Mouse (Mus musculus) c-Kit-positive CD71-negative TER-119-negative erythroid progenitor cells, embryonic 14.5 days (primary cell): ENCODE measurements around the gene Cdkl4.
"Not testable (repeated sequence)": the region's sequence is repeated elsewhere in the genome, so short reads cannot be mapped to it uniquely, and the experiment has no call there.

Source experiments
- DNase-seq: peaks from one replicate; pipeline ENCODE4 v3.0.0-alpha.2; 2013; ENCODE audit warnings: low read depth

The Cdkl4 gene

DNA sequence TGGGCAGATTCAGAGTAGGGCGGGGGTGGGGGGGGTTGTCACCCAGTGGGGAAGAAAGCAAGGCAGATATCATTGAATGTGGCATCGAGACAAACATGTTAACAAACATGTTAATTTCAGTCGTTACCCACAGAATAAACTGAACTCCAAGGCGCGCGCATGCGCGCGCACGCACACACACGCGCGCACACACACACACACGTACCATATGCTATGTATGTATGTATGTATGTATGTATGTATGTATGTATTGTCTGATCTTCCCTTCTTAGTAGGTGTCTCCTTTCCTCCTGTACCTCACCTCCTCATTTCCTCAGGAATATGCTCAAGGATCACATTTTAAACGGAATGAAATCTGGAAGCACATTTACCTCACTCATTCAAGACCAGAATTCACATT is at the start of gene Cdkl4:
Gene Cdkl4, minus strand, starts transcription at position 175 of the 400 bp plus-strand sequence.
- DNase-seq = no peak

DNA sequence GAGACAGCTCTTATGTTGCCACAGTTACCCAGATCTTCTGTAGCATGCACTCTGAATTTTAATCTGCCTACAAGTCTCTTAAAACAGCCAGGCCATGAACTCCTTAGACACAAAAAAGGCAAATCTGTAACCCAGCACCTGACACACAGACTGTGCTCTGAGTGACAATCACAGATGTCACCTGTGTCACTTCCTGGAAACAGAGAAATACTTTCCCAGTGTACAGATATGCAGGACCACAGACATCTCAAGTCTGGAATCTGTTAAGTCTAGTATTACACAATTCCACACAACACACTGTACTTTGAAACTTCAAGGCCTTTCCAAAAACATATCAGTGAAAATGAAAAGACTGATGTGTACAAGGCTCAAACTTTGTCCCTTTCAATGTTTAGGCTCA is 47.4 kb upstream of the Cdkl4 start:
- DNase-seq = no peak

DNA sequence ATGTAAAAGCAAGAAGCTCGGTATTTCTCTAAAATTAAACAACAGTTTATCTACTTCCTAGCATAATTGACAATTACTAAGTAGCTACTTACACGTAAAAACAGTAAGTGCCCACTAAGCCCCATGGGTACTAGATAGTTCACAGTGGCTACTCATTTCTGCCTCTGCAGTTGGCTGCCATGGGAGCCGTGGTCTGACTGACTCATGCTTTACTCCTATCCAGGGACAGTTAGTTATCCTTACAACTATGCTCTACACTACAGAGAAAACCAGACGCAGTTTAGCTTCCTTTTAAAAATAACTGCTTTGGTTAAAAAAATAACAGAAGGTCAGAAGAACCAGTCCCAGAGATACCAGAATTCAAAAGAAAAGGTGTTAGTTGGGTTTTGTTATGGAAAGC is 44.1 kb upstream of the Cdkl4 start:
- DNase-seq = no peak

DNA sequence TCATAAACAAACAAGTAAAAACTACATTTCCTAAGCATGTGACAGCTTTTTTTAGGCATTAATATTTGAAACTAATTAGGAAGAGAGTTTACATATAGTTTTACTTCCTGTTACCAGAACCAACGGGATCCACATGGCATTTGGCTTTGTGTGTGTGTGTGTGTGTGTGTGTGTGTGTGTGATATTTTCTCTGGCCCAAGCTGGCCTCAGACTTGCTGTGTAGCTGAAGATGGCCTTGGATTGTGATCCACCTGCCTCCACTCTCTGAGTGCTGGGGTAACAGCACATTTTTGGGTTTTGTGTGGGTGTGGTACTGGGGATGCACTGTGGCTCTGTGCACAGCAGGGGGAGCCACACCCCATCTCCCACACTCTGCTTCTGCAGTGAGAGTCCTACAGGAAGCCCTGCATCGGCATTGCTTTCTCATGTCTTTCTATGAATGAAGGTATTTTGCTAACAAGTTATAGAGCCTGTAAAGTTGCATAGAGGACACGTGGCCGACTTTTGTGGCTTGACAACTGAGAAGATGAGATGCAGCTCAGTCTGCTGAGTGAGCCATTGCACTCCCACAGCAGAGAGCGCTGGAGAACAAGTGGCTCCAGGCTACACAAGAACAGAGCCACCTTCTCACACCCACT is 43.3 kb upstream of the Cdkl4 start:
- DNase-seq = peak; percentile 29

DNA sequence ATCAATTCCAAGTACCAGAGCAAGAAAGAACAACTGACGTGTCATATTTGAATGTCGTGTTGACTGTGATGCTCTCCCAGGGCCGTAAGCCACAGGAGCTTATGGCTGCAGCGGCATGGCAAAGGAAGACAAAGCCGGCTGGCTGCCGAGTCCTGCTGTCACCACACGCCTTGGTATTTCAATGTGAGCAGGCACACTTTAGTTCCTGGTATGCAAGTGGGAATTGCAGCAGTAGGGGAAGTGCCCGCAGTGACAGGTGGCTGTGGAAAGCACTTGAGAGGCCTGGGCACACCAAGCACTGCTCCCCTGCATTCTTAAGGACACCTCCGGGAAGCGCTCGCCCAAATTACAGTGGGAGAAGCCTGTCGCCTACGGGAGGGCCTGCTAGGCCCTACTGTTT is 41.9 kb upstream of the Cdkl4 start:
- no peak for DNase-seq

DNA sequence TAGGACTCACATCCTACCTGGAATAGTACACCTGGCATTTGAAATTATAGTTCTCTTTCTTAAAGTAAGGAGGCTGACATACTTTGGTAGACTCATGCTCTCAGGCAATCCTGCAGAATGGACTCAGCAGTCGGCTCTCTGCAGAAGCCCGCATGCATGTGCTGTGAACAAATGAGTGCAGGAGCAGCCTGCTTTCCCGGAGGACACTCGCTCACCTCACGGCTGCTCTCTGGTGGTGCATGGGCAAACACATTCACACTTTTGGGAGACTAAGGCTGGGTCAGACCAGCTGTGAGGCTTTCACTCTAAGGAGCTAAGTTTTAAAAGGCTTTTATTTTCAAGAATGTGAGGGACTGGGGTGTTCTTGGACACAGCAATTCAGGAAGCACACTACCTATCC is 41.3 kb upstream of the Cdkl4 start:
- DNase-seq = no peak

DNA sequence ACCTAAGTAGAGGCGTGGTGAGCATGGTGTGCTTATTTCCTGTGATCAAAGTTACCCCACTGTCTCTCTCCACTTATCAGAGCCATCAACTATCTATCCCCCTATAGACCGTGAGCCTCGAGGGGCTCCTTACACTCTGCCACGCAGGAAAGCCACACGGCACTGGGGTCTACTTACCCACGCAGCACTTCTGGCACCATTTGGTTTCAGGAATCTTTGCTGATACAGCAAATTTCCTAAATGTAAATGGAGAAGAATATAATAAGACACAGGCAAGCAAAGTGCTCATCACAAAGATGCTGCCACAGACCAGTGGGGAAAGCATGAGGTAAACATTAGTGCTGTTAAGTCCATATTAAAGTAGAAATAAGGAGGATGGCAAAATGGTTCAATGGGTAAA is 26.2 kb upstream of the Cdkl4 start:
- no peak for DNase-seq

DNA sequence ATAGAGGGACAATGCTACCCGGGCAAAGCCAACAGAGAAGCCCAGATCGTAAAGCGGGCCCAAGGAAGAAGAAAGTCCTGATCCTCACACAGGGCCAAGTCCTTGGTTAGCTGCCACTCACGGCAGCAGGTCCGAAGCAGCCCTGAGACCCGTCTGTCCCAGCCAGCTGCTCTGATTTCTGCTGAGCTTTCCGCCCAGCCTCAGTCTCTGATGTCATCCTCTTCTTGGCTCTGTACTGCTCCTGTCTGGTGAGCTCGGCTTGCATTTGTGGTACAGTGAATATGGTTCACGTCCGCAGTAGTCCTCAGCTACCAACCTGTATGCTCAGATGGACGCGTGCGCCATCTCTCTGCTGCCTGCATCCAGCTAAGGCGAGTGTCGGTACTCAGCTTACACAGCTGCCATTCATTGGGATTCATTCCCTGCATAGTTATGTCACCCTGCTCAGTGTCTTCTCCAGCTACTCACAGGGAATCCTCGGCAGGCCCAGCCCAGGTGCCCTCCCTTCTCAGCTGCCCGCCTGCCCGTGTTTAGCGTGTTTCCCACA is 25.5 kb upstream of the Cdkl4 start:
- DNase-seq = no peak

DNA sequence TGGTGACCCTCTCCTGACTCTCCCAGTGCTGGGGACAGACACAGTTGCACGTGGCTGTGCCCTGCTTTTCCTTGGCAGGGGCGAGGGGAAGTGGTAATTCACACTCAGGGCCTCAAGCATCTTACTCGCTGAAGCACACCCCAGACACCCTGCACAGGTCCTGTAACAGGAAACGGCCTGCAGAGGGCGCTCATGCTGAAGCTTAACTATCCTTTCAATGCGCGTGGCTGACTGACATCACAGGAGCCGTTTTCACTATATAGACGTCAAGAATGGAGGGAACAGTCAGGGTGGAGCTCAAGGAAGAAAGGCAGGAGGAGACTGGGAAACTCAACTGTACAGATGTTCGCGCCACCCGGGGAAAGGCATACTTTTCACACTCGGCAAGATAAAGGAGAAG is 23.8 kb upstream of the Cdkl4 start:
- peak; percentile 19 for DNase-seq

DNA sequence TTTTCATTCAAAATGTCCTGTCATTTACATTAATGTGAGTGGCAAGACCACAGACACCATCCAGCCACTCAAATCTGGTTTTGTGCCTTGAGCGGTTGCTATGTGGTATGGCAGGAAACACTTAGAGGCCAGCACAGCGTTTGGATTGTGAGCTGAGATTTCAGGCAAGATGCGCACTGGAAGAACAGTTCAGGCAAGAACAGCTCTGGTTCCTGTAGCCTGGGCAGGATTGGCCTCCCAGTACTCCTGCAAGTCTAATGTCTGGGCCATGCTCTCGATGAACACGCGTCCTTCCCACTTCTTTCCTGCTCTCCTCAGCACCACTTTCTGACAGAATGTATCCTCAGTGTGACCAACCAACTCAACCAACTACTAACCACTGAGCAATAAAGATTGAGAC is 5.4 kb upstream of the Cdkl4 start:
- no peak for DNase-seq

DNA sequence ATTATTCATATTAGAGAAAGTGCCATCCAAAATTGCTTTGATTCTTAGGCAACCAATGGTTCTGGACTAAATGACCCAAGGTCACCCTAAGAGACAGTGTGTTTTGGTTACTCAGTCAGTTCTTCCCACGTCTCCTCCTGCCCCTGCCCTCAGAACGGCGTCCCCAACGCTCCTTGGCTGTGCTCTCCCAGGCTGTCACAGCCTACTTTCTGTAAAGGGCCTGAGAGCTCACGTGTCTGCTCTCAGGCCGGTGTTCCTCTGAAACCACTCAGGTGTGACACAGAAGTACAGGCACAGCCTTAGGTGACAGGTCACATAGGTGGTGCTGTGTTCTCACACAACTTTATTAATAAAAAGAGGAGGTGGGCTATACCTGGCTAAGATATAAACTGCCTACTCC is 2.3 kb upstream of the Cdkl4 start:
- DNase-seq = no peak

DNA sequence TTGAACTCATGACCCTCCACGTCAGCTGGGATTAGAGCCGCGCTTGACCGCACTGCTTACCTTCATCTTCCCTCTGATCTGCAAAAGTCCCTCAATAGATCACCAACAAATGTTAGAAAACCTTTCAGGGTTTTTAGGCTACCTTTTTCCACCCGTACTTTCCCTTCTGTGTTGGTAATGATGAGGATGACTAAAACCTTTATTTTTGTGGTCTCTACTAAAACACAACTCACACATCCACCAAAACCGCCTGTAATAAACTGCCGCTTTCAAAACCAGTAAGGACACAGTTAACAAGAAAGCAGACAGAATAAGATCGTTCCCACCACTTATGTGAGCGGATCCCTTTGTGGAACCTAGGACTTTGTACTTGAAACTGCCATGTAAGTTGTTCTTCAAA is 1.5 kb upstream of the Cdkl4 start:
- no peak for DNase-seq

DNA sequence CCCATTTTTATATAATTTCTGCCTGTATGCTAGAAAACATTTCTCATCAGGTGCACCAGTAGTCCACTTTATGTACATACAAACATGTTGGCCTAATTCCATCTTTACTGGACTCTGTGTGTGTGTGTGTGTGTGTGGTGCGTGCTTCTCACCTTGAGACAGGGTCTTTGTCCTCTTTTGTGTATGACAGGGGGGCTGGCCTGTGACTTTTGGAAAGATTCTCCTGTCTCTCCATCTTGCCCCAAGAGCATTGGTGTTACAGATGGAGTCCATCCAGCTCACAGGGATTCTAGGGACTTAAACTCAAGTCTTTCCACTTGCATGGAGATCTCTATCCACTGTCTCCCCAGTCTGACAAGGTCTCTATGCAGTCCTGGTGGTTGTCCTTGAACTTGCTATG is 428 bp upstream of the Cdkl4 start:
- DNase-seq = no peak

DNA sequence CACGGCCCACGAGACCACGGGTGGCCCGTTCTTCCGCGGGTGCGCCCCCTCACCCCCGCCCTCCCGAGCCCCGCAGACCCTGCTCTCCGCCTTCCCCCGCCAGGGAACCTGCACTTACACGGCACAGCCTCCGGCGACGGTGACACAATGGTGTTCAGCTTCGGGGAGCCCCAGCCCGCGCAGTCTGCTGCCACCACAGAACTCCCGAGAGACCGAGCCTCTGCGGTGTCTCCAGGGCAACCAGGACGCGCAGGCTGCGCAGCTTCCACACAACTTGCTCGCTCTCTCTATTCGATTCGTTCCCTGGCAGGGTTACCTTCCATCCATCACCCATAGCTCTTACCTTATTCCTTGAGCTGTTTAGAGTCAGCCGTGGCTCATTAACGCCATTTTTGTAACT is 399 bp downstream of the Cdkl4 start:
- peak; percentile 39 for DNase-seq

DNA sequence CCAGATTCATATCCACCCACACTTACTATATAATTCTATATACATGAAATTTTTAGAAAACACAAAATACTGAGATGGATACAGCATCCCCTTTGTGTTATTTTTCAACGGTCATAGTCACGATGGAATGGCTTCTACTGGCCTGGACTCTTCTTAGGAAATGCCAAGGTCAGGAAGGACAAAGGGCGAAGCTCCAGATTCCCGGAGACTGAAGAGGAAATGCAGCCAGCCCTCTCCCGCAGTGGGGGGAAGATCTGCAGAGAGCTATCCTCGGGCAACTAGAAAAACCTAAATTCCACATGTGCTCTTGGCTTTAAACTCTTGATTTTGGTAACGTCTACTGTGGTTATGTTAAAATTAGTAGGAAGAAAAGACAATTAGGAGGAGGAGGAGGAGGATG is 2.6 kb downstream of the Cdkl4 start:
- DNase-seq = no peak

DNA sequence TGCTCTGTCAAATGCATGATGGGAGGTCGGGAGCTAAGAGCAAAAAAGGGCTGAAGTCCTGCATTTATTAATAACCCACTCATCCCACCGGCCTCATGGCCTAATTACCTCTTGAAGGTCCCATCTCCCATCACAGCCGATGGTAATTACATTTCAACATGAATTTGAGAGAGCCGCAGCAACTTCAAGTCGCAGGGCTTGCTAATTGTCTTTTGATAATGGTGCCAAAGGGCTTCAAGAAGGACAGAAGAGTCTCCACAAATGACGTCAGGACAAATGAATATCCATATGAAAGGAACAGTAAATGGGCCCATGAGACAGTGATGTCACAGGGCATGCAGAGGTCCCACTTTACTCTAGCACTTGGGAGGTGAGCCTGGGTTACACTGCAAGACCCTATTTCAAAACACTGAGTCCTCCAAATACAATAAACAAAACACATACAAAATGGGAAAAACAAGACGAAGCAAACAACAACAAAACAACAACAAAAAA is 3.1 kb downstream of the Cdkl4 start:
- no peak for DNase-seq

DNA sequence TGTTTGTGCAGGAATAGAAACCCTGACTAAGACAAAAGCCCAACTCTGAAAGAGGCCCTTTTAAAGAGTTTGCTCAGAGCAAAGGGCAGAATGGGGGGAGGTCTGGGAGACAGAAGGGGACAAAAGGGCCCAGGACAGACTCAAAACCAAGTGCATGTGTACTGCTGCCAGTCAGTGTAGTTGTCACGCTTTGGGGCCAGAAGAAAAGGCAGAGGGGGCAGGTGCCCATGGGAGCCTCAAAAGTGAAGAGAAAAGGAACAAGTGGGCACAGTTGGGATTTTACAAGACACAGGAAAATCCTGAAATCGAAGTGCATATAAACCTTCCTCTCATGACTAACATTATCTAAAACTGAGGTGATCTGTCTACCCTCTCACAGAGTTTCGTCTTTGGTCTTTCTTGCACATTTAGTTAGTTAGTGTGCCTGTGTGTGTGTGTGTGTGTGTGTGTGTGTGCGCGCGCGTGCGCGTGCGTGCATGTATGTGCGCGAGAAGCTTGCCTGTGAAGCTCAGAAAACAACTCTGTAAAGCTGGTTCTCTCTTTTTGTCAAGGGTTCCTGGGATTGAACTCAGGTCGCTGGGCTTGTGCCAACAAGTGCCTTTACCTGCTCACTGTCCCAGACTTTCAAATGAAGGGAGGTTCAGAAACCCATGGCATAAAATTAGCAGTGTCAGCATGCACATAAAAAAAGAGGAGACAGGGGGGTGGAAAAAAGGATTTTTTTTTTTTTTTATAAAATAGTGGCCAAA is 5.3 kb downstream of the Cdkl4 start:
- DNase-seq = no peak

DNA sequence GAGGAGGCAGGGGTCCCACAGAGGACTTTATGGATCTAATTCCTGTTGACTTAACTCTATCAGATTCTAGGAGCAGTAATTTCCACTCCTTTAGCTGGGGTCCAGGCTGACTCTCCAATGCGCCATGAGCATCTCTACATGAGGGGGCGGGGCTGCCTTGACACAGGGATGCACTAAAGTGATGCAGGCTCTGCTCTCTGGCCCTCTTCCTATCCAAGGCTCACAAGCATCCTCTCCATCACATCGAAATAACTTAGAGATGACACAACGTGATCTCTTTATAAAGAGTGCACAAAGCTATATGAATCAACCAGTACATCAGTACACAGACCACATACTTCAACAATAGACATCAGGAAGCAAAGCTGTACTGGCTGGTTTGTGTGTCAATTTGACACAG is 6.2 kb downstream of the Cdkl4 start:
- no peak for DNase-seq

DNA sequence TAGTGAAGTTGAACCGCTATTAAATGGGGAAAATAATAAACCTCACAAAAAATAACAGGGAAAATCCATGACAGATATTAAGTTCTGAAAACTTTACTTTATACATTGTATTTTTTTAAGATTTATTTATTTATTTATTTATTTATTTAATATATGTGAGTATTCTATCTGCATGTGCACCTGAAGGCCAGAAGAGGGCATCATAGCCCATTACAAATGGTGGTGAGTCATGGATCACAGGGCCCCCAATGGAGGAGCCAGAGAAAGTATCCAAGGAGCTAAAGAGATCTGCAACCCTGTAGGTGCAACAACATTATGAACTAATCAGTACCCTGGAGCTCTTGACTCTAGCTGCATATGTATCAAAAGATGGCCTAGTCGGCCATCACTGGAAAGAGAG is 7.9 kb downstream of the Cdkl4 start:
- DNase-seq = not testable (repeated sequence)

DNA sequence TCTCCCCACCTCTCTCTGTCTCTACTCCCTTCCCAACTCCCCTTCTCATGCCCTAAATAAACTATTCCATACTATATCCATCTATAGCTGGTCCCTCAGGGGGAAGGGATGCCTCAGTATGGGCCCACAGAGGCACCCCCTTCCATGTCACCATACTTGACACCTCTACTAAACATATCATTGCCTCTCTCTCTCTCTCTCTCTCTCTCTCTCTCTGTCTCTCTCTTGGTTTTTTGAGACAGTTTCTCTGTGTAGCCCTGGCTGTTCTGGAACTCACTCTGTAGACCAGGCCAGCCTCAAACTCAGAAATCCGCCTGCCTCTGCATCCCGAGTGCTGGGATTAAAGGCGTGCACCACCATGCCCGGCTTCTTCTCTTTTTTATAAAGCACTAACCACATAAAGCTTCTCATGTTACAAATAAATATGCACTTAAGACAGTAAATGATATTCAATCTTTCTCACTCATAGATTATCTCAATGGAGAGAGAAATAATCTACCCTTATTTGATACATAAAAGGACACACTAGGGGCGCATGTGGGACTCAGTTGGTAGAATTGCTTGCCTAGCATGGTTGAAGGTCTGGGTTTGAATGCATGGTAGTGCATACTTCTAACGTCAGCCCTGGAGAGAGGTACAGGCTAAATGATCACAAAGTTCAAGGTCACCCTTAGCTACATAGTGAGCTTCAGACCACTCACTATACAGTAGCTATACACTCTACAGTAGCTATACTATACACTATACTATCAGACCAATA is 8.6 kb downstream of the Cdkl4 start:
- no peak for DNase-seq

DNA sequence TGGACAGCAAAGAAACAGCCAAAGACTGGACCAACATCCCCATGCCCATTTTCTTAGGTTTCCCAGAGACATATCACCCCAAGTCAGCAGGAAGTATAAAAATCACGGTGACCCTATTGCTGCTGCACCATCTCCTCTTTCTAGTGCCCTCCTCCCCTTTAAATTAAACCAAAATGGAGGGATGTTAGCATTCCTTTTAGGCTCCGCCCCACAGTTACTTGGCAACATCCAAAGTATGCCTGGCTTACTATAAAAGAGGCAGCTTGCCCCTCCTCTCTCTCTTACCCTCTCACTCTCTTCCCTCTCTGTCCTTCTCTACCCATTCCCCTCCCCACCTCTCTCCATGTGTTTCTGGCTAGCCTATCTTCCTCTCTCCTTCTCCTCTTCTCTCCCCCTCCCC is 9.2 kb downstream of the Cdkl4 start:
- DNase-seq = no peak

DNA sequence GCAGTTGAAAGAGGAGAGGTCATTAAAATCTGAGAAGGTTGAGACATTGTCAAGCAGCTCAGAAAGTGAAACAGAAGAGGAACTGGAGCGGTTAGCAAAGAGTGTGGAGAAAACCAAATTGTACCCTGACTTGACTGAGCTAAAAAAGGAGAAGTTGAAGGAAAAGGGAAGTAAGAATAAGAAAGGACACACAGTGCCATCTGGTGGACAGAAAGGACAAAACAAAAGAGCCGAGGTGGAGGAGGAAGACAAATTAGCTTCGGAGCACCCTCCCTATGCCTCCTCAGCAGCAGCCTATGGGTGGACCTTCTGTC is 13.0 kb downstream of the Cdkl4 start:
- DNase-seq = peak; percentile 84
